Mouse (Mus musculus) heart, embryonic 16.5 days (tissue): ENCODE results near the gene Clec18a. TPM values are rescaled to one million over a fixed set of nuclear protein-coding genes. Genes with fewer than 3 reads are reported as not detected.
"Not testable (repeated sequence)": the region's sequence is repeated elsewhere in the genome, so short reads cannot be mapped to it uniquely, and the experiment has no call there.

Source experiments
- ATAC-seq: fragments of 200-750 bp; cut with Nextera tagmentation; replicated peaks from 2 replicates; pipeline ENCODE4 v1.8.0; 2017; ENCODE audit warnings: moderate number of reproducible peaks; ENCODE audit not compliant: insufficient read depth, low FRiP score; ENCODE audit errors: extremely low read depth
- H3K27ac ChIP-seq: fragments of 300-500 bp; sonication (generic); 2 replicates; pipeline ENCODE4 v1.5.1; 2014; ENCODE audit warnings: mild to moderate bottlenecking, low read length, control low read depth, moderate library complexity
- H3K27me3 ChIP-seq: fragments of 300-500 bp; sonication (generic); 2 replicates; pipeline ENCODE4 v1.6.1; 2014; ENCODE audit warnings: low read length, mixed read lengths; ENCODE audit not compliant: control insufficient read depth, insufficient read depth
- H3K36me3 ChIP-seq: fragments of 300-500 bp; sonication (generic); 2 replicates; pipeline ENCODE4 v1.6.1; 2014; ENCODE audit not compliant: control insufficient read depth, insufficient read depth
- H3K4me1 ChIP-seq: fragments of 300-500 bp; sonication (generic); 2 replicates; pipeline ENCODE4 v1.6.1; 2014; ENCODE audit warnings: low read length, mixed read lengths; ENCODE audit not compliant: control insufficient read depth, insufficient read depth
- H3K4me2 ChIP-seq: fragments of 300-500 bp; sonication (generic); 2 replicates; pipeline ENCODE4 v1.6.1; 2014; ENCODE audit warnings: low read depth, mild to moderate bottlenecking, control low read depth, low read length
- H3K4me3 ChIP-seq: fragments of 300-500 bp; sonication (generic); 2 replicates; pipeline ENCODE4 v1.5.1; 2014; ENCODE audit warnings: mild to moderate bottlenecking, control low read depth, low read length
- H3K9ac ChIP-seq: fragments of 300-500 bp; sonication (generic); 2 replicates; pipeline ENCODE4 v1.6.1; 2014; ENCODE audit warnings: low read length, control low read depth
- H3K9me3 ChIP-seq: fragments of 300-500 bp; sonication (generic); replicated peaks from 2 replicates; pipeline ENCODE4 v1.6.1; 2016; ENCODE audit warnings: low read length; ENCODE audit not compliant: control insufficient read depth
- WGBS: fragments of 180-500 bp; shearing (Covaris S2); extraction: QIAGEN DNeasy Blood & Tissue Kit; methylation state at CpG from one replicate; pipeline ENCODE4 v1.1.7; 2014; 5-methylcytosine and 5-hydroxymethylcytosine counted together
- microRNA-seq: library from miRNA; unstranded; fragments of <30 nt; microRNA quantifications from one replicate; pipeline ENCODE4, GENCODE M21; 2017
- polyA plus RNA-seq: library from polyadenylated mRNA; unstranded; fragments of >200 nt; fragmentation: Nextera tagmentation; extraction: Ambion mirVana; gene quantifications from 2 replicates; pipeline ENCODE4 v1.2.1, GENCODE M21; 2015

The Clec18a gene
- polyA plus RNA-seq, 1 experiment from 2014 or later = 0.11 TPM

DNA sequence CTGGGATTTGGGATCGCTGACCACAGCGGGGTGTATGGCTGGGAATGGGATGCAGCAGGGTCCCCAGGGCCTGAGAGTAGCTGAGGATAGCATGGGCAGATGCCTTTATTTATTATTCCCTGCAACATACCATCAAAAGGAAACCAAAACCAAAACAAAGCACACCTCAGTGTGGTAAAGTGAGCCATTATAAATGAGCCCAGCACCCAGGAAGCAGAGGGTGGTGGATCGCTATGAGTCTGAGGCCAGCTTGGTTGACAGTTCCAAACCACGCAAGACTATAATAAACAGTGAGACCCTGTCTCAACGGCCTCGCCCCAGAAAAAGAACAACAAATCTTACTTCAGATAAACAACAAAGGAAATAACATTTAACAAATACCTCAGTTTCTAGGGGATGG lies 62.2 kb downstream of the Clec18a start:
- Histone ChIP-seq H3K36me3 (no peaks in the 10 kb centered on the region), H3K9me3 (no peaks in the 10 kb centered on the region), H3K4me1 (peaks cover 11% of the 10 kb centered on the region), H3K27me3 (peaks cover 4% of the 10 kb centered on the region; the same call in 1 of the 2 replicates), H3K4me2 (no peak overlapping the region), H3K27ac (no peak overlapping the region), H3K9ac (no peak overlapping the region), H3K4me3 (no peak overlapping the region)
- WGBS = 74% methylated on average over 6 of the region's 6 CpGs
- no peak for ATAC-seq

DNA sequence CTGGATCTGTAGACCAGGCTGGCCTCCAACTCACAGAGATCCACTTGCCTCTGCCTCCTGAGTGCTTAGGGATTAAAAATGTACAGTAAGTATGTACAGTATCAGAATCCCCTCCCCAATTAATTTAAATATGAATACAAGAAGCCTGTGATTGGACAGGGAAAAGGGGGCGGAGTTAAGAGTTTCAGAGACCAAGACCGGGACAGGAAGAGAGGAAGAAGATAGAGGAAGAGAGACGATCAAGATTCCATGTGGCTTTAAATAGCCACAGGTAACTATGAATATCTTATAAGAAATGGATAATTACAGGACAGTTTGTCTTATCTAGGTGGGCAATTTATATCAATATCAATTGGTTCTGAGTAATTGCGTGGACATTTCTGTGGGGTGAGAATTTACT lies 62.6 kb downstream of the Clec18a start:
- peaks cover 4% of the 10 kb centered on the region; the same call in 1 of the 2 replicates for H3K27me3 ChIP-seq
- H3K9me3 ChIP-seq = no peaks in the 10 kb centered on the region
- no peak overlapping the region for H3K4me3 ChIP-seq
- H3K27ac ChIP-seq = no peak overlapping the region
- WGBS = 40% methylated on average over 4 of the region's 4 CpGs
- H3K36me3 ChIP-seq = no peaks in the 10 kb centered on the region
- H3K4me2 ChIP-seq = no peak overlapping the region
- no peak for ATAC-seq
- peaks cover 7% of the 10 kb centered on the region for H3K4me1 ChIP-seq
- H3K9ac ChIP-seq = no peak overlapping the region

DNA sequence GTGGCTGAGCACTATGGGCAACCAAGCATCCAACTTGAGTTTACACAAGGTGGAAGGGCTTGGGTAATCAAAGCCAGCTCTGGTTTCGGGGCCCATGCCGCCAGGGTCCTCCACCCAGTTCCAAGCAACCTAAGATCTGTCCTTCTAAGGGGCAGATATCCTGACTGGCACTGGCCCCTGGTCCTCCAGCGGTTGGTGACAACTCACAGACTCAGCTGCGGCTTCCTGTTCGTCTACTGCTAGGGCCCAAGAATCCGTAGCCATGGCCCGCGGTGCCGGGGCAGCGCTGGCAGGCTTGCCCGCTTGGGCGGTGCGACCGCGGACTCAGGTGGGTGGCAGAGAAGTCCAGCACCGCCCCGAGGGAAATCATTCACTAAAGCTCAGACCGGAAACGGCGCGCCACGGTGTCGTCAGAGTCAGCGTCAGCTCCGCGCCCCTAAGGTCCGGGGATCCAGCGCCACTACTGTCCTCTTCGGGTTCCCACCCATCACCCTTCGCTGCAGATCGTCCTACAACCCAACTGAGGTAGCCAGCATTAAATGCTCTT lies 64.8 kb downstream of the Clec18a start:
- WGBS = under 1% methylated on average over 31 of the region's 31 CpGs
- Histone ChIP-seq H3K9ac (peak overlapping the region; percentile 83), H3K27ac (peak overlapping the region; percentile 72), H3K36me3 (no peaks in the 10 kb centered on the region), H3K27me3 (peaks cover 4% of the 10 kb centered on the region; the same call in 1 of the 2 replicates), H3K4me1 (peaks cover 3% of the 10 kb centered on the region; the same call in 1 of the 2 replicates), H3K4me2 (peak overlapping the region; percentile 79), H3K9me3 (no peaks in the 10 kb centered on the region), H3K4me3 (peak overlapping the region; percentile 69)
- peak; percentile 95 for ATAC-seq

DNA sequence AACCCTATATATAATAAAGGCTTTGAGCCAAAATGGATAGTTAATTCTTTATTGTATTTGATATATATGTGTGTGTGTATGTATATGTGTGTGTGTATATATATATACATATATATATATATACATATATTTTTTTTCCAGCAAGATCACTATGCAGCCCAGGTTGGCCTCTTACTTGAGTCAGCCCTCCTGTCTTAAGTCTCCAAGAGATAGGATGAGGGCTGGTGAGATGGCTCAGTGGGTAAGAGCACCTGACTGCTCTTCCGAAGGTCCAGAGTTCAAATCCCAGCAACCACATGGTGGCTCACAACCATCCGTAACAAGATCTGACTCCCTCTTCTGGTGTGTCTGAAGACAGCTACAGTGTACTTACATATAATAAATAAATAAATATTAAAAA lies 65.6 kb downstream of the Clec18a start:
- not testable (repeated sequence) for H3K9ac ChIP-seq, H3K4me1 ChIP-seq, H3K4me2 ChIP-seq, ATAC-seq, H3K27me3 ChIP-seq, H3K27ac ChIP-seq, H3K36me3 ChIP-seq, H3K9me3 ChIP-seq, H3K4me3 ChIP-seq
- WGBS = 89% methylated on average over 1 of the region's 2 CpGs

- H3K4me1 ChIP-seq, H3K4me3 ChIP-seq, H3K9me3 ChIP-seq, H3K27ac ChIP-seq, H3K4me2 ChIP-seq, ATAC-seq, H3K9ac ChIP-seq, H3K27me3 ChIP-seq: not testable (repeated sequence)
- H3K36me3 ChIP-seq = peaks cover 18% of the 10 kb centered on the region
- 83% methylated on average over 8 of the region's 10 CpGs for WGBS
These were observed 81.8 kb downstream of the Clec18a start for GRCm38 (mm10) chr8:111010230-111010991.

Small RNA genes within 50 kb of the gene (microRNA-seq; reads per million reads assigned to microRNA genes)
- gene Gm24103 (not detected), gene Mir3473d (0.59 reads per million)

Other genes with a start within 250 kb of the Clec18a start
- gene Cog4, start 245.8 kb downstream of the Clec18a start, polyA plus RNA-seq = 61.5 and 66.4 TPM in 2 replicates
- gene Sf3b3, start 245.6 kb downstream of the Clec18a start, polyA plus RNA-seq = 82.8 and 88.1 TPM in 2 replicates
- gene Fuk, start 189.9 kb downstream of the Clec18a start, polyA plus RNA-seq = 5.7 and 7.2 TPM in 2 replicates
- 14.5 and 15.4 TPM in 2 replicates for gene St3gal2, start 172.5 kb downstream of the Clec18a start, polyA plus RNA-seq
- gene Ddx19a, start 94.6 kb downstream of the Clec18a start, polyA plus RNA-seq = 8.4 and 10.3 TPM in 2 replicates
- 4.0 and 4.4 TPM in 2 replicates for gene Ddx19b, start 60.7 kb downstream of the Clec18a start, polyA plus RNA-seq
- 35.3 and 35.5 TPM in 2 replicates for gene Aars, start 59.3 kb downstream of the Clec18a start, polyA plus RNA-seq
- gene Exosc6, start 36.1 kb downstream of the Clec18a start, polyA plus RNA-seq = 5.6 and 6.4 TPM in 2 replicates
- gene Pdpr, start 2.2 kb upstream of the Clec18a start, polyA plus RNA-seq = 10.3 and 13.6 TPM in 2 replicates
- gene Glg1, start 166.8 kb upstream of the Clec18a start, polyA plus RNA-seq = 55.7 and 58.6 TPM in 2 replicates
- 38.5 and 39.8 TPM in 2 replicates for gene Rfwd3, start 207.8 kb upstream of the Clec18a start, polyA plus RNA-seq
- 3.0 and 4.4 TPM in 2 replicates for gene Mlkl, start 245.8 kb upstream of the Clec18a start, polyA plus RNA-seq